Mouse (Mus musculus): ENCODE measurements at regions not wholly inside any gene's neighbourhood (a gene's known extent, or its start where the extent isn't known, plus 50 kb on each side); places are given as distances from the start of the nearest gene placed in this dataset.

GRCm38 (mm10) chr9:95331275-95331674 is 75.2 kb downstream of the Chst2 start:
- in situ Hi-C loops (cut with MboI, MseI) = no loop called here

DNA sequence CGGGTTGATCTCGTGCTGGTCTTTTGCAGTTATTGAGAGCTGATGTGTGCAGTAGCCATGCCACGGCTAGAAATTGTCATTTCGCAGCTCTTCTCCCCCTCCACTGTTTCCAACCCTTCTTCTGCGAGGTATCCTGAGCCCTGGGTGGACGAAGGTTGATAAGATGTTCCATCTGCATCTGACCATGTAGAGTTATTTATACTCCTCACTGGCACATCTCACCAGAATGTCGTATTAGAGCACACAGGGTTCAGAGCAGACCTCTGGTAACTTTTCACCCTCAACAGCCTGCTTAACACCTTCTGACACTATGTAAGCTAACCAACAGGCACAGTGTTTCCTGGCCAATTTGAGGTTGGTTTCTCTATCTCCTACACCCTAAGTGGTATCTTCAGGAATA is 76.4 kb downstream of the Chst2 start:
- in situ Hi-C loops (cut with MboI, MseI) = no loop called here

- in situ Hi-C loops (cut with MboI, MseI) = loop anchor here in 1 of 2 experiments (5.0 kb wide), 1 partner anchor 528 kb away; the partner anchor contains the start of gene Atr
Observed at GRCm38 (mm10) chr9:95329053-95329430, 77.5 kb downstream of the Chst2 start.

GRCm38 (mm10) chr9:95328261-95329052 is 78.1 kb downstream of the Chst2 start:
- in situ Hi-C loops (cut with MboI, MseI) = loop anchor here in 1 of 2 experiments (5.0 kb wide), 1 partner anchor 529 kb away; the partner anchor contains the start of gene Atr

GRCm38 (mm10) chr9:95327771-95328170 is 78.8 kb downstream of the Chst2 start:
- in situ Hi-C loops (cut with MboI, MseI) = loop anchor here in 1 of 2 experiments (5.0 kb wide), 1 partner anchor 530 kb away; the partner anchor contains the start of gene Atr

DNA sequence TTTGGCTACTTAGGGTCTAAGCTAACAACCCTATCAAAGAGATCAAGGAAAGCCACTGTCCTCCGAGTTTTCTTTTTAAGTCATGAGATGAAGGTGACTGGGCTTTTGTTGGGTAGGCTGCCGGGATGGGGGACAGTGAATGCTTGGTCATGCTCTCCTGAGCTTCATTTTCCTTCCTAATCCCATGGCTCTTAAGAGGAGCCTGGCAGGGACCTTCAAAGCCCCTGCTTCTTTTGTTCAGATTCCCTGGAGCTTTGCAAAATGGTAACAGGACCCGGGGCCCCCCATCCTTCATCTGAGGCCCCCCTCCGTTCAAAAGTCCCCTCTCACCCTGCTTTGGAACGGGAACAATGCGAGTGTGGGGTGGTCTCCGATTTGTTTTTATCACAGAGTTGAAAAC is 82.9 kb downstream of the Chst2 start:
- in situ Hi-C loops (cut with MboI, MseI) = loop anchor here (5.0 kb wide), 1 partner anchor 41 kb away; no protein-coding TSS in a partner anchor

DNA sequence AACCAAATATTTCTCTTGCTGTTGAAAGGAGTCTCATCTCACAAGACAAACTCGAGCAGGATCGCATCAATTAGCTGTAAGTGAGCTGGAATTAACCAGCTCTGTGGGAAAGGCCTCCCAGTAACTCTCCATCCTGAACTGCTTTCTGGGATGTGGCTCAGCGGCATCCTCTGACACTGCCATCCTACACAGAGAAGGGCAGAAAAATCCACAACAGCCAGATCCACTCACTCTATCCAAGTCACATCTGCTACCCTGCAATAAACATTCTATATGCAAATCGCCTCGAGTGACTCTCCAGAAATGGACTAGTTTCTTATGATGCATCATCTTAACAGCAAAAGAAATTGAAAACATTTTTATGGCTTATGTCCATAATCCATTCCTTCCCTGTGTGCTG is 83.6 kb downstream of the Chst2 start:
- in situ Hi-C loops (cut with MboI, MseI) = loop anchor here (5.0 kb wide), 1 partner anchor 41 kb away; no protein-coding TSS in a partner anchor

DNA sequence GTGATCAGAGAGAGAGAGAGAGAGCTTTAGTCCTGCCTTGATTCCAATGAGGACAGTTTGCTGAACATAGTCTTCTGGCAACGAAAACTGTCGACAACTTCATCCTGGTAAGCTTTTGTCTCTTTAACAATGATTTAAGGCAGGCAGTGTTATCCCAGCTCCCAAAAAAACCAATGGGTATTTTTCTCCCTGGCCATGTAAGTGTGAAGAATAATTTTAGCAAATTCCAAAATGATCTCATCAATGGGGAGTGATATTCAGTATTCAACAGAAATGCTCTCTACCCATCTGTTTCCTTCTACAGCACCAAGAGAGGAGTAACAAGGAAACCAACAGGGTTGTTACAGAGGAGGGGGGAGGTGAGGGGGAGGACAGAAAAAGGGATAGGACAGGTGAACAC is 84.5 kb downstream of the Chst2 start:
- in situ Hi-C loops (cut with MboI, MseI) = loop anchor here (5.0 kb wide), 1 partner anchor 40 kb away; no protein-coding TSS in a partner anchor

GRCm38 (mm10) chr9:95318926-95319325 is 87.6 kb downstream of the Chst2 start:
- in situ Hi-C loops (cut with MboI, MseI) = no loop called here

DNA sequence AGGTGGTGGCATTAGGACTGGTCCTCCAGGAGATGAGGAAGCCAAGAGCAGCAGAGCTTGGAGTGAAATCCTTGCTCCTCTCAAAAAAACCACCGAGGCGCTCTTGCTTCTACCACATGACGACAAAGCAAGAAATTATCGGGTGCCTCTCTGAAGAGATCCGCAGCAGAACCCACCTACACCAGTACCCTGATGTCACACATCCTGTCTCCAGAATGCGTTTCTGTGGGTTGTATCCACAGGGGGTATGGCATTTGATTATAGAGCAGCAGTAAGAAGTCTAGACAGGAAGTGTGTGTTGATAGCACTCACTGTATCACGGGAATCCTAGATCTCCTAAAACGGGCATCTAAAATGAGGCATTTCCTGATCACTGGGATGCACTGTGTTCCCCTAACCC is 89.8 kb downstream of the Chst2 start:
- in situ Hi-C loops (cut with MboI, MseI) = no loop called here

GRCm38 (mm10) chr9:95315080-95315479 is 91.4 kb downstream of the Chst2 start:
- in situ Hi-C loops (cut with MboI, MseI) = no loop called here

- in situ Hi-C loops (cut with MboI, MseI) = no loop called here
Observed at GRCm38 (mm10) chr9:95311671-95312070, 94.9 kb downstream of the Chst2 start.

- in situ Hi-C loops (cut with MboI, MseI) = no loop called here
Observed at GRCm38 (mm10) chr9:95289008-95289407, 117.5 kb downstream of the Chst2 start.

GRCm38 (mm10) chr9:95282996-95283395 is 123.5 kb downstream of the Chst2 start:
- in situ Hi-C loops (cut with MboI, MseI) = loop anchor here (5.0 kb wide), 3 partner anchors 39 to 124 kb away; partner anchors contain the start of gene Chst2 (in 1 of the 2)

GRCm38 (mm10) chr9:95282502-95282901 is 124.0 kb downstream of the Chst2 start:
- in situ Hi-C loops (cut with MboI, MseI) = loop anchor here (5.0 kb wide), 3 partner anchors 40 to 125 kb away; partner anchors contain the start of gene Chst2 (in 1 of the 2)

Measured in T-helper 17 cell (primary cell).